Mouse (Mus musculus) testis, adult 2 months (tissue): ENCODE data around the gene Wee1.

Experiments
- CTCF ChIP-seq: fragments of 200-500 bp; IDR thresholded peaks from 2 replicates; pipeline ENCODE4 v1.5.1; 2012; ENCODE audit warnings: low read depth, mild to moderate bottlenecking, inconsistent platforms, low read length, moderate library complexity; ENCODE audit not compliant: control insufficient read depth, insufficient read depth, insufficient replicate concordance
- POLR2A ChIP-seq: fragments of 200-500 bp; IDR thresholded peaks from 2 replicates; pipeline ENCODE4 v1.6.1; 2012; ENCODE audit warnings: low read depth, mild to moderate bottlenecking, inconsistent platforms, low read length, moderate library complexity; ENCODE audit not compliant: control insufficient read depth

- TF ChIP-seq POLR2A: no peak; the same call in none of the 2 replicates
- TF ChIP-seq CTCF: no peak
These were observed 381 bp downstream of the Wee1 start for GRCm38 (mm10) chr7:110122289-110122564.
